Mouse (Mus musculus): ENCODE measurements around the gene A430089I19Rik. TPM values are rescaled to one million over a fixed set of nuclear protein-coding genes. Genes with fewer than 3 reads are reported as not detected.
"Not testable (repeated sequence)": the region's sequence is repeated elsewhere in the genome, so short reads cannot be mapped to it uniquely, and the experiment has no call there.

The A430089I19Rik gene
- not detected in 2 replicates for polyA plus RNA-seq (2012; rRNA removed)
- not detected in 2 replicates for polyA plus RNA-seq (2014; fragmentation: Nextera tagmentation; extraction: Ambion mirVana)

- H3K4me3 ChIP-seq (replicated peaks; ENCODE audit: low read length); H3K4me1 ChIP-seq (ENCODE audit: control insufficient read depth, insufficient read depth, low read length); H3K9me3 ChIP-seq (ENCODE audit: control insufficient read depth, low read length); H3K4me2 ChIP-seq (replicated peaks; ENCODE audit: low read depth, low read length, severe bottlenecking); H3K27me3 ChIP-seq (ENCODE audit: control insufficient read depth, insufficient read depth, low read length); DNase-seq (ENCODE audit: low spot score); H3K36me3 ChIP-seq (ENCODE audit: control insufficient read depth, insufficient read depth, low read length); H3K9ac ChIP-seq (ENCODE audit: low read depth, low read length, severe bottlenecking); H3K27ac ChIP-seq (replicated peaks; ENCODE audit: low read depth, low read length); ATAC-seq (ENCODE audit: low FRiP score, low read depth): not testable (repeated sequence)
- 88% methylated on average over 1 of the region's 1 CpGs for WGBS
Observed at GRCm38 (mm10) chr5:94306696-94307095, at the start of gene A430089I19Rik. Gene A430089I19Rik, minus strand, starts transcription at chr5:94306796.

DNA sequence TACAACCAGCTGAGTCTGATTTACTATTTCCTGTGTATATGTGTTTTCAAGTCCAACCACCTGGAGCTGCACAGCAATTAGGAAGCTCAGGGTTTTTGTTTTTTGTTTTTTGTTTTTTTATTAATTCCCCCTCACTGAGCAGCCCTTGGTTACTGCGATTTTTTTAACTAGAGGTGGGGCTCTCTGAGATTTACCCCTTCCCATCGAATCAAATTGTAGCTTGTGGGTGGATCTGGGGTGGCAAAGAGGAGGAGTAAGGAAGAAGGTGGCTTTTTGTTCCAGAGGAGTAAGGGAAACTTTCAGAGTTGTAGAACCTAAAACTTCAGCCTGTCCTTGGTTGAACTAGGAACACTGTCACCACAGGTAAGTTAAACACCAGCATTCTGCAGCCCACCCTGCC is 32.9 kb upstream of the A430089I19Rik start, which contains the start of gene AA792892:
AA792892 (plus strand) TSS at position 301 of the 400 bp plus-strand sequence.
- not testable (repeated sequence) for H3K4me1 ChIP-seq (ENCODE audit: control insufficient read depth, insufficient read depth, low read length); H3K9me3 ChIP-seq (ENCODE audit: control insufficient read depth, low read length); ATAC-seq (ENCODE audit: low FRiP score, low read depth); H3K9ac ChIP-seq (ENCODE audit: low read depth, low read length, severe bottlenecking); H3K4me2 ChIP-seq (replicated peaks; ENCODE audit: low read depth, low read length, severe bottlenecking); H3K4me3 ChIP-seq (replicated peaks; ENCODE audit: low read length); DNase-seq (ENCODE audit: low spot score); H3K27ac ChIP-seq (replicated peaks; ENCODE audit: low read depth, low read length); H3K27me3 ChIP-seq (ENCODE audit: control insufficient read depth, insufficient read depth, low read length); H3K36me3 ChIP-seq (ENCODE audit: control insufficient read depth, insufficient read depth, low read length)
- no CpG with 5 or more reads among the region's 2 CpGs for WGBS

- H3K4me3 ChIP-seq (replicated peaks; ENCODE audit: low read length); H3K27ac ChIP-seq (replicated peaks; ENCODE audit: low read depth, low read length); H3K27me3 ChIP-seq (ENCODE audit: control insufficient read depth, insufficient read depth, low read length); H3K4me1 ChIP-seq (ENCODE audit: control insufficient read depth, insufficient read depth, low read length); H3K36me3 ChIP-seq (ENCODE audit: control insufficient read depth, insufficient read depth, low read length); H3K9me3 ChIP-seq (ENCODE audit: control insufficient read depth, low read length); H3K4me2 ChIP-seq (replicated peaks; ENCODE audit: low read depth, low read length, severe bottlenecking); ATAC-seq (ENCODE audit: low FRiP score, low read depth); H3K9ac ChIP-seq (ENCODE audit: low read depth, low read length, severe bottlenecking); DNase-seq (ENCODE audit: low spot score): not testable (repeated sequence)
- no CpG with 5 or more reads among the region's 2 CpGs for WGBS
Observed at GRCm38 (mm10) chr5:94314135-94314534, 7.5 kb upstream of the A430089I19Rik start, which contains the start of gene Gm6502. Gene Gm6502, plus strand, starts transcription at chr5:94314435.

Other genes starting within 250 kb of the A430089I19Rik start
- gene BC061212, start 236.3 kb downstream of the A430089I19Rik start, polyA plus RNA-seq (2012; rRNA removed) = not detected in 2 replicates
- gene BC061212, start 236.3 kb downstream of the A430089I19Rik start, polyA plus RNA-seq (2014; fragmentation: Nextera tagmentation; extraction: Ambion mirVana) = not detected in 2 replicates
- gene Gm6351, start 230.4 kb downstream of the A430089I19Rik start, polyA plus RNA-seq (2012; rRNA removed) = not detected in 2 replicates
- gene Gm6351, start 230.4 kb downstream of the A430089I19Rik start, polyA plus RNA-seq (2014; fragmentation: Nextera tagmentation; extraction: Ambion mirVana) = not detected in 2 replicates
- not detected in 2 replicates for gene Gm3106, start 88.8 kb downstream of the A430089I19Rik start, polyA plus RNA-seq (2012; rRNA removed)
- gene Gm3106, start 88.8 kb downstream of the A430089I19Rik start, polyA plus RNA-seq (2014; fragmentation: Nextera tagmentation; extraction: Ambion mirVana) = not detected in 2 replicates
- gene Gm6502, start 7.6 kb upstream of the A430089I19Rik start, polyA plus RNA-seq (2012; rRNA removed) = not detected in 2 replicates
- not detected in 2 replicates for gene Gm6502, start 7.6 kb upstream of the A430089I19Rik start, polyA plus RNA-seq (2014; fragmentation: Nextera tagmentation; extraction: Ambion mirVana)
- gene AA792892, start 33.0 kb upstream of the A430089I19Rik start, polyA plus RNA-seq (2012; rRNA removed) = not detected in 2 replicates
- not detected in 2 replicates for gene AA792892, start 33.0 kb upstream of the A430089I19Rik start, polyA plus RNA-seq (2014; fragmentation: Nextera tagmentation; extraction: Ambion mirVana)
- not detected in 2 replicates for gene Gm7682, start 139.0 kb upstream of the A430089I19Rik start, polyA plus RNA-seq (2012; rRNA removed)
- not detected in 2 replicates for gene Gm7682, start 139.0 kb upstream of the A430089I19Rik start, polyA plus RNA-seq (2014; fragmentation: Nextera tagmentation; extraction: Ambion mirVana)
- not detected in 2 replicates for gene Gm3139, start 219.5 kb upstream of the A430089I19Rik start, polyA plus RNA-seq (2012; rRNA removed)
- not detected in 2 replicates for gene Gm3139, start 219.5 kb upstream of the A430089I19Rik start, polyA plus RNA-seq (2014; fragmentation: Nextera tagmentation; extraction: Ambion mirVana)